Mouse (Mus musculus) E14TG2a.4 (cell line): ENCODE data around the gene Gm45808.

Experiments
- CTCF ChIP-seq: conservative IDR thresholded peaks from 2 replicates; pipeline ENCODE4 v1.5.1; 2014; ENCODE audit warnings: low read length
- NANOG ChIP-seq: IDR thresholded peaks from 2 replicates; pipeline ENCODE4 v1.6.1; 2014; ENCODE audit warnings: borderline replicate concordance, low read length, mixed read lengths

DNA sequence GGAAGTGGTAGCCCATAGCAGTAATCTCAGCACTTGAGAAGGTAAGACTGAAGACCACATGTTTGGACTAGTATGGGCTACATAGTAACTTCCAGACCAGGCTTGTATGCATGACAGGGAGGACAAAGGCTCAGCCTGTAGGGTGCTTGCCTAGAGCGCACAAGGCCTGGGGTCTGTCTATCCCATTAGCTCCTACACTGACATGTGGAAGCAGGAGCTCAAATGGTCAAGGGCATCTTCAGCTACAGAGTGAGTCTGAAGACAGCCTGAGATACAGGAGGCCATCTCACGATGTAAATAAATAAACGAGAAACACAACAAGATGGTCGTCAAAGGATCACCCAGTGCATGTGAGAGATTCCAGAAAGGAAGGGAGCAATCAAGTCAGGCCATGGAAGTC is 24.3 kb downstream of the Gm45808 start:
- no peak for TF ChIP-seq CTCF
- TF ChIP-seq NANOG, result no peak
